Mouse (Mus musculus) liver, postnatal 0 days (tissue): ENCODE data around the gene Th. TPM values are rescaled to one million over a fixed set of nuclear protein-coding genes. Genes with fewer than 3 reads are reported as not detected.

ENCODE experiments used
- ATAC-seq: fragments of 200-750 bp; cut with Nextera tagmentation; 2 replicates; pipeline ENCODE4 v1.8.0; 2017; ENCODE audit warnings: mild to moderate bottlenecking, moderate library complexity
- DNase-seq: peaks from one replicate; pipeline ENCODE4 v3.0.0-alpha.2; 2016
- H3K27ac ChIP-seq: fragments of 300-500 bp; sonication (generic); 2 replicates; pipeline ENCODE4 v1.5.1; 2014; ENCODE audit warnings: antibody characterized with exemption, moderate library complexity, mild to moderate bottlenecking, low read depth
- H3K27me3 ChIP-seq: fragments of 300-500 bp; sonication (generic); 2 replicates; pipeline ENCODE4 v1.6.1; 2014; ENCODE audit warnings: low read length, control low read depth, mixed read lengths; ENCODE audit not compliant: insufficient read depth
- H3K36me3 ChIP-seq: fragments of 300-500 bp; sonication (generic); replicated peaks from 2 replicates; pipeline ENCODE4 v1.6.1; 2014; ENCODE audit warnings: mild to moderate bottlenecking, control low read depth, low read length, moderate library complexity, mixed read lengths; ENCODE audit not compliant: insufficient read depth
- H3K4me1 ChIP-seq: fragments of 300-500 bp; sonication (generic); 2 replicates; pipeline ENCODE4 v1.6.1; 2014; ENCODE audit warnings: antibody characterized with exemption, mild to moderate bottlenecking, control low read depth; ENCODE audit not compliant: insufficient read depth
- H3K4me2 ChIP-seq: fragments of 300-500 bp; sonication (generic); 2 replicates; pipeline ENCODE4 v1.6.1; 2014; ENCODE audit warnings: low read depth, mild to moderate bottlenecking, low read length, moderate library complexity, mixed read lengths
- H3K4me3 ChIP-seq: fragments of 300-500 bp; sonication (generic); 2 replicates; pipeline ENCODE4 v1.5.1; 2014; ENCODE audit warnings: low read depth, low read length
- H3K9ac ChIP-seq: fragments of 300-500 bp; sonication (generic); replicated peaks from 2 replicates; pipeline ENCODE4 v1.6.1; 2014; ENCODE audit warnings: mild to moderate bottlenecking, moderate library complexity
- H3K9me3 ChIP-seq: fragments of 300-500 bp; sonication (generic); 2 replicates; pipeline ENCODE4 v1.6.1; 2016; ENCODE audit warnings: mild to moderate bottlenecking, control low read depth, low read length, mixed read lengths
- CTCF ChIP-seq: sonication (generic); IDR thresholded peaks from 2 replicates; pipeline ENCODE4 v1.5.1; 2016; ENCODE audit warnings: antibody characterized with exemption, low read depth
- EP300 ChIP-seq: IDR thresholded peaks from 2 replicates; pipeline ENCODE4 v1.6.1; 2016; ENCODE audit warnings: antibody characterized with exemption, low read depth, mild to moderate bottlenecking
- WGBS: fragments of 180-500 bp; shearing (Covaris S2); extraction: QIAGEN DNeasy Blood & Tissue Kit; methylation state at CpG from one replicate; pipeline ENCODE4 v1.1.7; 2014; ENCODE audit not compliant: insufficient replicate concordance; 5-methylcytosine and 5-hydroxymethylcytosine counted together
- polyA plus RNA-seq: library from polyadenylated mRNA; unstranded; fragments of >200 nt; fragmentation: Nextera tagmentation; extraction: Ambion mirVana; gene quantifications from 2 replicates; pipeline ENCODE4 v1.2.1, GENCODE M21; 2015

Gene Th
- not detected in 2 replicates for polyA plus RNA-seq

DNA sequence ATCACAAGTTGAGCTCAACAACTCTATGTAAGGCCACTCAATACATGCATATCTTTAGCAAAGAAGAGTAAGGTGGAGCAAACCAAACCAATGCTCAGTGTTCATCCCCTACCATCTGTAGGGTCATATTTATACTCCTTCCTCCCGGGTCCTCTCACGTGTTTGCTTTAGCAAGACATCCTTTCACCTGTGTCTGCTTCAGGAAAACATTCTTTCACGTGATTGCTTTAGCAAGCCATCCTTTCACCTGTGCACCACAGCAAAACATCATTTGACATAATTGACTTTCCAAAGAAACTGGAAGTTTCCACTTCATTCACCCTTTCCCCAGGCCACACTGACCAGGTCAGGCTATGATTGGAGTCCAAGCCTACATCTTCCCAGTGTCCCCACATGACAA lies at the start of gene Th:
Gene Th (minus strand): TSS at position 101 of the 400 bp plus-strand sequence.
- H3K27ac ChIP-seq = no peak within 1 kb of the TSS
- no peak for TF ChIP-seq CTCF
- TF ChIP-seq EP300 = no peak
- no peak within 1 kb of the TSS for H3K4me3 ChIP-seq
- DNase-seq (no peak), ATAC-seq (no peak)
- WGBS = 64% methylated on average over 3 of the region's 3 CpGs
- no peaks in the 10 kb centered on the region for H3K9me3 ChIP-seq
- no peaks in the 10 kb centered on the region for H3K36me3 ChIP-seq
- no peaks in the 10 kb centered on the region for H3K27me3 ChIP-seq
- no peaks in the 10 kb centered on the region for H3K4me1 ChIP-seq
- no peak within 1 kb of the TSS for H3K4me2 ChIP-seq
- H3K9ac ChIP-seq = no peak within 1 kb of the TSS

DNA sequence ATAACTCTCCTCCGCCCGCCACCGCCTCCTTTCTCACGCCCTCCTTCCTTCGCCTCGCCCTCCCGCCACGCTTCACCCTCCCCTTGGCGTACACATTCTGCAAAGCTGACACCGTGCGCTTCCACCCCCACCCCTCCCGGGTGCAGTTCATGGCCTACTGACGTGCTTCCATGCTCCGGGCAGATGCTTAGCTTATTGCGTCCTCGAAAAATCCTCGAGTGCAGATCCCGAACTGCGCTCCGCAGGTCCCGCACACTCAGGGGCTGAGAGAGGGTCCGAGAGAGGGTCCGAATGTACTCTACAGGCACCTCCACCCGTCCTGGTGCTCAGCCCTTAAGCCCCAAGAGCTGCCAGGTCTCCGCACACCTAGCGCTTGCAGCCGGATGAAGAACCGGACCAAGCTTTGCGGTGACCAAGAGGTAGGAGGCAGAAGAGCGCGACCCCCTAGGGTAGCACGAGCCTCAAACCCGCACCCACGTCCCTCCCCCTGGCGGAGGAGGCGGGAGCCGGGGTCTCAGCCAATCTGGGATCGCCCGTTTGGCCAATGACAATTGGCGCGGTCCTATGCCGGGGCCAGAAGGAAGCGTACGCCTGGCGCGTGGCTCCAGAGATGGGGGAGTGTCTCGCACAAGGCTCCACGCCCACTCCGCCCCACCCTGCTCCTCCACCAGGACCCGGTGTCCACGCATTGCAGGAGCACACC lies 38.0 kb upstream of the Th start, which contains the start of gene Ascl2:
Gene Ascl2 (minus strand): TSS at position 456 of the 703 bp plus-strand sequence.
- DNase-seq (peak; percentile 20), ATAC-seq (no peak)
- Histone ChIP-seq H3K9ac (no peak within 1 kb of the TSS), H3K4me1 (peaks cover 16% of the 10 kb centered on the region), H3K9me3 (no peaks in the 10 kb centered on the region), H3K27me3 (peaks cover 60% of the 10 kb centered on the region), H3K4me3 (peak within 1 kb of the TSS; percentile 31), H3K27ac (no peak within 1 kb of the TSS), H3K36me3 (no peaks in the 10 kb centered on the region), H3K4me2 (peak within 1 kb of the TSS; percentile 81)
- under 1% methylated on average over 49 of the region's 51 CpGs for WGBS
- TF ChIP-seq EP300 = no peak
- no peak for TF ChIP-seq CTCF

DNA sequence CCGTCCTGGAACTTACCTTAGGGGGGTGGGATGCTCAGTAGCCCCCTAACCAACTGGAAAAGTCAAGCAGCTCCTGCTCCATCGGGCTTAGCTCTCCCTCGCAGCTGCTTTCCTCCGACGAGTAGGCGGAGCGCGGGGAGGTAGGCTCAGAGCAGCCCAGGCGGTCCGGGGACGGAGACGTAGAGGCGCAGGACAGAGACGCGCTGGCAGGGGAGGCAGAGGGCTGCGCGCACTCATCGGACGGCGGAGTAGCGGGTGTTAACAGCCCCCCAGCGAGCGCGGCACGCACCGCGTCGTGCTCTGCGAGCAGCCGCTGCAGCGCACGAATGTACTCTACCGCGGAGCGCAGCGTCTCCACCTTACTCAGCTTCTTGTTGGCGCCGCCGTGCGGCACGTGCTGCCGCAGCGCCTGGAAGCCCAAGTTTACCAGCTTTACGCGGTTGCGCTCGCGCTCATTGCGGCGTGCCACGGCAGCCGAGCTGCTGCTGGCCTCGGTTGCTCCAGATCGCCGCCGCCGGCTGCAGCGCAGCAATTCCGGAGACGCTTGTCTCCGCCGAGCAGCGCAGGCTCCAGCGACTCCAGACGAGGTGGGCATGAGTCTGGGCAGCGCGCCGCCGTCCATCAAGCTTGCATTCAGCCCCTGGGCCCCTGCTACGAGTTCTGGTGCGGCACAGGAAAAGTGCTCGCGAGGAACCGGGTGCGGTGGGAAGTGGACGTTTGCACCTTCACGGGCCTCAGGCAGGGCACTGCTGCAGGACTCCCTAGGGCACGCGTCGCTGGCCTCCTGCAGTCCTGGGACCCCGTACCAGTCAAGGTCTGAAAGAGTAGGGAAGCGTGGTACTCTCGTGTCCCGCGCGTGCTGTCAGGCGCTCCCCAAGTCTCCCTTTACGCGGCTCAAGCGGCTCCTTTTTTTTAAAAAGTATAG lies 37.2 kb upstream of the Th start:
- H3K36me3 ChIP-seq = no peaks in the 10 kb centered on the region
- H3K4me3 ChIP-seq = peak overlapping the region; percentile 31
- no peak for TF ChIP-seq EP300
- peak; percentile 40 for TF ChIP-seq CTCF
- no peak overlapping the region for H3K27ac ChIP-seq
- peak overlapping the region; percentile 26; the same call in 1 of the 2 replicates for H3K9ac ChIP-seq
- peak; percentile 28; the same call in 1 of the 2 replicates for ATAC-seq
- peak overlapping the region; percentile 81 for H3K4me2 ChIP-seq
- DNase-seq = peak; percentile 34
- peaks cover 16% of the 10 kb centered on the region for H3K4me1 ChIP-seq
- no peaks in the 10 kb centered on the region for H3K9me3 ChIP-seq
- under 1% methylated on average over 89 of the region's 90 CpGs for WGBS
- H3K27me3 ChIP-seq = peaks cover 60% of the 10 kb centered on the region

DNA sequence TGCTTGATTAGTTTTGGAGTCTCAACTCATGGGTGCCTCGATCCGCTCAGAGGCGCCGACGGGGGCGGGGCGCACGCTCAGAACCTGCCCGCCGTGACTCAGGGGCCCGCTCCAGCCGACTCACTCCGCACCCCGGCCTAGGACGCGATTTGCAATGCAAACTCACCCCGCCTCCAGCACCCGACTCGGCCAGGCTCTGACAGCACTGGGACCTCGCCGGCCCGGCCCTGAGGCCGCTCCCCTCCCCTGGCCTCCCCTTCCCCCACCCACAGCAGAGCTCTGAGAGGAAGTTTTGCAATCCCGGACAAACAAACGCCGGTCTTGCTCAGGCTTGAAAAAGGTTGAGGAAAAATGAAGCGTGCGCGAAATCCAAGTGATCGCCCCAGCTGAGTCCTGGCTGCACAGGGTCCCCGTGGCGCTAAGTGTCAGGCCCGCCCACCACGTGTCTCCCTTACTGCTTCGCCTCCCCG lies 36.5 kb upstream of the Th start:
- H3K27me3 ChIP-seq = peaks cover 60% of the 10 kb centered on the region

DNA sequence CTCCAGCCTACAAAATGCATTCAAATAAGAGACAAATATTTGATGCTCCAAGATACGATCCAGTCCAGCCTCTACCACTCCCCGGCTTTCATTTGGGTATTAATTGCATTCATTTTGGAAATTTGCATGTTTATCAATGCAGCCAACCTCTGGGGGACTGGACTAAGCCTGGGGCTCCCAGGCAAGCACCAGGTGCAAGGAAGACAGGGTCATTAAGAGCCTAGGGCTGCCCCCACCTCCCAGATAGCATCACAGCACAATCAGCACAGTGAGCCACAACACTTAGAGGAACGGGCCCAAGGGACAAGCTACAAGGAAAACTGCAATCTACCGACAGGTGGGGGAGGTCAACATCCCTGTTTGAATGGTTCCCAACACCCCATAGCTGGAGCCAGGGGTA lies 28.8 kb upstream of the Th start:
- no peak for TF ChIP-seq CTCF
- no peak for TF ChIP-seq EP300
- H3K4me3 ChIP-seq = no peak overlapping the region
- no peak for ATAC-seq
- no peaks in the 10 kb centered on the region for H3K36me3 ChIP-seq
- H3K9me3 ChIP-seq = no peaks in the 10 kb centered on the region
- H3K27ac ChIP-seq = no peak overlapping the region
- WGBS = 75% methylated on average over 4 of the region's 4 CpGs
- DNase-seq = no peak
- H3K4me2 ChIP-seq = no peak overlapping the region
- H3K27me3 ChIP-seq = peaks cover under 1% of the 10 kb centered on the region; the same call in 1 of the 2 replicates
- no peak overlapping the region for H3K9ac ChIP-seq
- H3K4me1 ChIP-seq = no peaks in the 10 kb centered on the region

More for the DNA sequence above, 36.5 kb upstream of the Th start:
- H3K4me2 ChIP-seq = peak overlapping the region; percentile 81
- H3K27ac ChIP-seq = no peak overlapping the region
- TF ChIP-seq CTCF (no peak), EP300 (no peak)
- no peaks in the 10 kb centered on the region for H3K9me3 ChIP-seq
- ATAC-seq (peak; percentile 82), DNase-seq (peak; percentile 68)
- peaks cover 16% of the 10 kb centered on the region for H3K4me1 ChIP-seq
- no peaks in the 10 kb centered on the region for H3K36me3 ChIP-seq
- WGBS = under 1% methylated on average over 35 of the region's 36 CpGs
- H3K9ac ChIP-seq = peak overlapping the region; percentile 26; the same call in 1 of the 2 replicates
- peak overlapping the region; percentile 31 for H3K4me3 ChIP-seq

DNA sequence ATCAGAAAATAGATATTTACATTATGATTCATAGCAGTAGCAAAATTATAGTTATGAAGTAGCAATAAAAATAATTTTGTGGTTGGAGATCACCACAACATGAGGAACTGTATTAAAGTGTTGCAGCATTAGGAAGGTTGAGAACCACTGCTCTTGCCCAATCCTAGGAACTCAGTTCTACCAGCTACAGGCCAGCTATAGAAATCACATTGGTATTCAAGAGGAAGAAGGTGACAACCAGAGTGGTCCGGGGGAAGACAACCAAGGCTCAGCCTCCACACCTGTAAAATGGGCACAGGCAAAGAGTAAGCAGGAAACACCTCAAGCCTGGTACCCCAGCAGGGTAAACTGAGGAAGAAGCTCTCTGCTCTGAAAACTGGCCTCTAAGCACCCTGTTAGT lies 27.9 kb upstream of the Th start:
- no peaks in the 10 kb centered on the region for H3K27me3 ChIP-seq
- H3K36me3 ChIP-seq = no peaks in the 10 kb centered on the region
- no peak overlapping the region for H3K27ac ChIP-seq
- H3K4me3 ChIP-seq = no peak overlapping the region
- H3K9ac ChIP-seq = no peak overlapping the region
- no peak overlapping the region for H3K4me2 ChIP-seq
- TF ChIP-seq CTCF (no peak), EP300 (no peak)
- DNase-seq (no peak), ATAC-seq (no peak)
- H3K4me1 ChIP-seq = no peaks in the 10 kb centered on the region
- no peaks in the 10 kb centered on the region for H3K9me3 ChIP-seq
- 60% methylated on average over 1 of the region's 1 CpGs for WGBS
